Mouse (Mus musculus): Measurements from ENCODE around the gene Alas2.

The Alas2 gene

GRCm38 (mm10) chrX:150547239-150547638, at the start of gene Alas2:
Alas2 (plus strand) TSS chrX:150547375.
- no peak for DNase-seq (ENCODE audit: low spot score)

DNA sequence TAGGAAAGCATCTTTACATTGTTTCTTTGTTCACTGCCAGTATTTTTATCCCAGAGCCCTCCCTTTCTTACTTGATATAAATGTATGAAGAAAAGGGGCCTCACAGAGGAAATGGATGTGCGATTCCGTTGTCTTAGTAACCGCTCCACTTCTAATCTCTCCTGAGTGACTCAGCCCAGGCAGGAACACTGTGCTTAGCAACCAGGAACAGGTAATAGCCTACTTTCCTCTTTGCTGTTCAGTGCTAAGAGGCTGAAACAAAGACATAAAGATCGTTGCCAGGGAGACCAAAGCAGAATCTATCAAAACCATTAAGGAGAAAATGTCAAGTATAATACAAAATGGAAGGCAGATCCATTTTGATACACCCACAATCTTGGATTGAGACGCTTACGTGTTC, 38.5 kb upstream of the Alas2 start:
- no peak for DNase-seq (ENCODE audit: low spot score)

GRCm38 (mm10) chrX:150510631-150511030, 36.5 kb upstream of the Alas2 start:
- DNase-seq (ENCODE audit: low spot score), result no peak

GRCm38 (mm10) chrX:150511274-150511673, 35.9 kb upstream of the Alas2 start:
- no peak for DNase-seq (ENCODE audit: low spot score)

GRCm38 (mm10) chrX:150514127-150514526, 33.0 kb upstream of the Alas2 start:
- no peak for DNase-seq (ENCODE audit: low spot score)

GRCm38 (mm10) chrX:150516015-150516414, 31.2 kb upstream of the Alas2 start:
- DNase-seq (ENCODE audit: low spot score), result no peak

DNA sequence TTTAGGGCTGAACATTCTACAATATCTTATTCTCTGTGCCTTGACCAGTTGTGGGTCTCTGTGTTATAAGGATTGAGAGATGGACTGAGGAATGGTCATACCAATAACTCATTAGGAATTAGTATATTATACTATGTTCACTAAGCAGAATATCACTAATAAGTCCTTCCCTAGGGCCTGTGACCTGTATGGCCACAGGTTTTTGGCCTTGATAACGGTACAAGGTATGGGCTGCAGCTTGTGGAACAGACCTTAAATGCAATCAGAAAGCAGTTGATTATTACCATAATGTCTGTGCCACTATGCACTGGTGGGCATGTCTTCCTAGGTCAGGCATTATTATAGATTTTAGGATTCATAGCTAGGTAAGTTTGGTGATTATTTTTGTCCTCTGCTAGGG, 30.7 kb upstream of the Alas2 start:
- DNase-seq (ENCODE audit: low spot score), result no peak

- no peak for DNase-seq (ENCODE audit: low spot score)
Observed at GRCm38 (mm10) chrX:150540111-150540510, 7.1 kb upstream of the Alas2 start.

DNA sequence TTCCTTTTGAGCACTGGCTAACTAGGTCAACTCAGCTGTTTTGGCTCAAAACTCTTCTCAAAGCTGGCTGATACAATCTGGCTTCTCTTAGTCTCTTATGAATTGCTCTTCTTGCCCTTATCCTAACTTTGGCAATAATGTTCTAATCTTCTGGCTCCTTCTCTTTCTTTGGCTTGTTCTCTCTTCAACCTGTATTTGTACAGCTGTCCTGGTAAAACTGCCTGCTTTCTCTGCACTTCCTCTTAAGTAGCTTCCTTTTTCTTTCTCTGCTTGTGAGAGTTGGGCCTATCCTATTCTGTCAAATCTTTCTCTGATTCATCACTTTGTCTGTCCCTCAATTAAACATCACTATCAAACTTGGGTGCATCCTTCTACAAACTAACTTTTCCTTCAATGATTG, 5.5 kb upstream of the Alas2 start:
- DNase-seq (ENCODE audit: low spot score), result no peak

DNA sequence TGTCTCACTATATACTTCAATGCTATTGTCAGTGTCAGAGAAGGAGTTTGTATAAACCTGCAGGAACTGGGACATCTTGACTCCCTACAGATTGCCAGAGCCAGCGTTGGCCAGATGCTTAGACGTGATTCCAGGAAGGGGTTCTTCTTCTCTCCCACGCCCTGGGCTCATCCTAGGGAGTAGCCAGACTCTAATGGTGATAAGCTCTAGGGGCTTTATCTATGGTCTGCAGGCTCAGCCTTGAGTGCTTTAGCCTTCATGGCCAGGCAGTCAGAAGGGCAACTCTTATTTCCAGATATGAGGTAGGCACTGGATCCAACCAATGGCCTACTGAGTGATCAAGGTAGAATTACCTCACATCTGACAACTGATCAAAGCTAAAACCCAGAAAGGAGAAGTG, 2.5 kb downstream of the Alas2 start:
- no peak for DNase-seq (ENCODE audit: low spot score)

DNA sequence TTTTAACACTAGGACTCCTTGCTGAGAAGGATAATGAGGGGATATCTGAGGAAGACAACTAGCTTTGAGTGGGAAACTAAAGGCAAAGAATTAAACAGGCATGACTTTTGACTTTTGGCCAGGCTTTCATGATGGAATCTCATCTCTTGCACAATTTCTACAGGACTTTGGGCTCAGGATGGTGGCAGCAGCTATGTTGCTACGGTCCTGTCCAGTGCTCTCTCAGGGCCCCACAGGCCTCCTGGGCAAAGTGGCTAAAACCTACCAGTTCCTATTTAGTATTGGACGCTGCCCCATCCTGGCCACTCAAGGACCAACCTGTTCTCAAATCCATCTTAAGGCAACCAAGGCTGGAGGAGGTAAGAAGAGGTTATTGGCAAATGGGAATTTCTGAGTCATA, 4.8 kb downstream of the Alas2 start:
- DNase-seq (ENCODE audit: low spot score), result no peak

DNA sequence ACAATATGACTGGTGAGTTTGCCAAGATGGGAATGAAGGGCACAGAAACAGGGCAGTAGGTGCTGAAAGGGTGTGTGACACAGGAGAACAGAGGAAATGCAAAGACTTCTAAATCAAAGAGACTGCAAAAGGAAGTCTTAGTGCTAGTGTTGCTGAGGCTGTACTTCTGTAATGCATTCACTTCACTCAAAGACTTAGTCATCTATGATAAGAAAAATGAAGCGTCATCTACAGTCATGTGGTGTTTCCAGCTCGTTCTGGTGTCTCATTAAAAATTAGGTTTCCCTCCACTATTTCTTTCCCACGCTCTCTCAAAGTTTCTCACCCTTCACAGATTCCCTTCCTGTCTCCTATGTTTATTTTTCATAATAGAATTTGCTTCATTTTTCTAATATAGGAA, 6.9 kb downstream of the Alas2 start:
- DNase-seq (ENCODE audit: low spot score), result no peak

GRCm38 (mm10) chrX:150564644-150565357, 17.6 kb downstream of the Alas2 start:
- DNase-seq (ENCODE audit: low spot score), result no peak

GRCm38 (mm10) chrX:150581921-150582320, 34.7 kb downstream of the Alas2 start:
- no peak for DNase-seq (ENCODE audit: low spot score)

GRCm38 (mm10) chrX:150585116-150585515, 37.9 kb downstream of the Alas2 start:
- no peak for DNase-seq (ENCODE audit: low spot score)

DNA sequence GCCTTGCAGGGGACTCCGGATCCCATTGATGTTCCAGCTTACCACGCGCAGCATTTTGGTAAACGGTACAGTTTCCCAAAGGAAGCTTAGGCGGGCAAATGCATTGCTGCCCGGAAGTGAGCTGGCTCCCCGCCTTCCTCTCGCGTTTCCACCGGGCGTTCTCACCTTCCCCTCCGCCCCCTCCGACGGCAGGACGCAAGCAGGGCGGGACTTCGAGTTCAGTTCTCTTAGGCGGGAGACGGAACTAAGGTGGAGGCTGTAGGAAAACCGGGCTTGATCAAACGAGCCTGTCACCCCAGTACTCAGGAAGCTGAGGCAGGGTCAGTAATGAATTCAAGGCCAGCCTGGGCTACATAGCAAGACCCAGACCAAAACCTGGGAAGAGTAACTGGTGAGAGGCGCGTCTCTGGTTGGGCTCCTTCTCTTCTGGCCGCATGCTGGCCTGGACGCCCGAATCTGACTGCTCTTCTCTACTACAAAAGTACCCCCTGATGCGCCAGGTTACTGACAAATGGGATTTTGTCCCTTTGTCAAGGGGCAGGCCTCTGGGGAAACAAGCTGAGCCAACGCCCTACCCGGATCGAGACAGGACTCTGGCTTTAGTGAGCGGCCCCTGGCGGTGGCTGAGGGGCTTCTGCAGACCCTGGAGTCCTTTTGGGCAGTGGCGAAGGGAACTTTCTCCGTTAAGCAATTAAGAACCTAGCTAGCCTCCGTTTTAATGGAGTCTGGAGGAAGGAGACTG, 41.0 kb downstream of the Alas2 start, which contains the start of gene Pfkfb1:
Gene Pfkfb1 (plus strand): TSS at position 207 of the 742 bp plus-strand sequence.
- peak; percentile 78 for DNase-seq (ENCODE audit: low spot score)

- DNase-seq (ENCODE audit: low spot score), result no peak
Observed at GRCm38 (mm10) chrX:150589696-150590095, 42.5 kb downstream of the Alas2 start, which contains the start of gene Apex2. Apex2 (minus strand) TSS chrX:150589868.

DNA sequence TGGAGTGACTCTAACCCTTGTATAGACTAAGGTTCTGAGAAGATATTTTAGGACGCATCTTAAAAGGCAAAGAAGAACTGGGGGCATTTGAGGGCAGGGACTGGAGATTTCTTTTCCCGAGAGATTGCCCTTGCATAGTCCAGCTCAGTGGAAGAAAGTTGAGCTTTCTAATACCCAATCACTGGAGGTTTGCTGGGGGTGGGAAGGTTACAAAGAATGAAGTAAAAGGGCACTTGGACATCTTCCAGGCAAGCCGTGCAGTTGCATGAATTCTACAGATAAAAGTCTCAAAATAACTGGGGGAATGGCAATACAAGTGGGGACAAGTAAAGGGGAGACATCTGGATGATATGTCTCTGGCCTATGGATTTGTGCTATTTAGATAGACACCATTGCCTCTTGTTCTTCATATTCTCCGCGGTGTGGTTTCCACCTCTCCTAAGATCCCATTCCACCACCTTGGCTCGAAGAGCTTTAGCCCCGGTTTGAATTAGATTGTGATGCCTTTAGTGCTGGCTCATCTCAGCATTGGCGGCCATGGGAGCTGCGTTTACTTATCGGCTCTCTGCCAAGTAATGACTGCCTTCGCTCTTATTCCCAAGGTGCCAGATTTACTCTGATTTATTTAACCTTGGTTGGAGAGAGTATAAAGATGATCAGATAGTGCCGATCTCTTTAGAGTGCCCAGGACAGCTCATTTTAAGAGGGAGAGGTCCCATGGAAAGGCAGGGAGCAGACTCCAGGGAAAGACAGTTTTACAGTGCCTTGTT, 46.3 kb downstream of the Alas2 start:
- no peak for DNase-seq (ENCODE audit: low spot score)

DNA sequence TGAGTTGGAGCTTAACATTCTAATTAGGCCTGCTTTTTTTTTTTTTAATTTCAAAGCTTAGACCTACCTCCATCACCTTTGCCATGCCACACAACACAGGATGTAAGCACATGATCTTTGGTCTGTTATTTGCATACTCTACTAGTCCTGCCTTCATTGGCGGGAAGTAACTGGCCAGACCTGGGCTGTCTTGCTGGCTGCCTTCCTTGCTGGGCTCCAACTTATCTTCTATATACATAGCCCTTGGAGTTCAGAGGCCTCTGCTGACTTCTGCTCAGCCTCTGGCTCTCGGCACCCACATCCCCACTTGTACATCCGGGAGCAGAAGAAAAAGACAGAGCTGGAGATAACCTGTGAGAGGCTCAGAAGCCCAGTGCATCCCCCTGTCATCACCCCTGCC, 47.0 kb downstream of the Alas2 start:
- no peak for DNase-seq (ENCODE audit: low spot score)

GRCm38 (mm10) chrX:150595016-150595760, 48.0 kb downstream of the Alas2 start:
- DNase-seq (ENCODE audit: low spot score), result no peak

GRCm38 (mm10) chrX:150598882-150599281, 51.7 kb downstream of the Alas2 start:
- no peak for DNase-seq (ENCODE audit: low spot score)
